Mouse (Mus musculus): ENCODE measurements around the gene Prss56. TPM values are rescaled to one million over a fixed set of nuclear protein-coding genes. Genes with fewer than 3 reads are reported as not detected.

Gene Prss56
- polyA plus RNA-seq (2014; fragmentation: Illumina TruSeq; extraction: RNeasy Lipid Tissue Mini Kit (QIAGEN cat#74804); ENCODE audit: low read depth, low replicate concordance): not detected

GRCm38 (mm10) chr1:87183013-87183412 is at the start of gene Prss56:
TSS of gene Prss56 (plus strand) at chr1:87183313.

DNA sequence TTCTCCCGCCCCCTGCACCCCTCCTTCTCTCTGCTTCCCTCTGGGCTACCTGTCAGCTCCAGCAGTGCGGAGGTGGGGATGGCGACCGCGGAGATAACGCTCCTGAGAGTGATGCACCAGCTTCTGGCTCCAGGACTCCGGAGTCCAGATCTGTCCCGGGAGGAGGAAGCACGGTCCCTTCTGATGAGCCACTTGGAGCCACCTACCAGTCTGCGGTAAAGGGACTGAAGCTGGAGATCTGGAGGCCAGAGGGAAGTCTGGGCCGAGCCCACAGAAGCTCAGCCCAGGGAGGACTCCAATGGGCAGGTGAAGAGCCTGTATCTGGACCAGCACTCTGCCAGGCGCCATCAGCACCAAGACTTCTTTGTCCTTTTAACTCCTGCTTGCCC is 26.9 kb upstream of the Prss56 start, which contains the start of gene Ecel1:
TSS of gene Ecel1 (minus strand) at position 323 of the 389 bp plus-strand sequence.

DNA sequence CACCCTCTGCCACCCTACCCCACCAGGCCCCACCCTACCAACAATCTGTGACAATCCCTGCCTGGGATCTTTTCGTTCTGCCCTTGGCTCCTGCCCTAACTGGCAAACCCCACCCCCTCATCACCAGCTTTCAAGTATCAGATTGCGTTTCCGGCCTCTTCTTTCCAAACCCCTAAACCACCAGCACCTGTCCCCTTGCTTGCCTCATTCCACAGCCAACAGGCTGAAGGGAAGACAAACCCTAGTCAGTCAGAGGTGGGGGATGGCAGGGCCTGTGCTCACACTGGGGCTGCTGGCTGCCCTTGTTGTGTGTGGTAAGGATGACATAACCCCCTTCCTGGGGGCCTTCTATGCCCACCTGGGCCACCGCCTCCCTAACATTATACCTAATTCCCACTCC is 7.3 kb downstream of the Prss56 start, which contains the start of gene Chrnd:
TSS of gene Chrnd (plus strand) at position 179 of the 400 bp plus-strand sequence.

GRCm38 (mm10) chr1:87204465-87204864 is 21.4 kb downstream of the Prss56 start, which contains the start of gene Chrng:
TSS of gene Chrng (plus strand) at chr1:87204657.

DNA sequence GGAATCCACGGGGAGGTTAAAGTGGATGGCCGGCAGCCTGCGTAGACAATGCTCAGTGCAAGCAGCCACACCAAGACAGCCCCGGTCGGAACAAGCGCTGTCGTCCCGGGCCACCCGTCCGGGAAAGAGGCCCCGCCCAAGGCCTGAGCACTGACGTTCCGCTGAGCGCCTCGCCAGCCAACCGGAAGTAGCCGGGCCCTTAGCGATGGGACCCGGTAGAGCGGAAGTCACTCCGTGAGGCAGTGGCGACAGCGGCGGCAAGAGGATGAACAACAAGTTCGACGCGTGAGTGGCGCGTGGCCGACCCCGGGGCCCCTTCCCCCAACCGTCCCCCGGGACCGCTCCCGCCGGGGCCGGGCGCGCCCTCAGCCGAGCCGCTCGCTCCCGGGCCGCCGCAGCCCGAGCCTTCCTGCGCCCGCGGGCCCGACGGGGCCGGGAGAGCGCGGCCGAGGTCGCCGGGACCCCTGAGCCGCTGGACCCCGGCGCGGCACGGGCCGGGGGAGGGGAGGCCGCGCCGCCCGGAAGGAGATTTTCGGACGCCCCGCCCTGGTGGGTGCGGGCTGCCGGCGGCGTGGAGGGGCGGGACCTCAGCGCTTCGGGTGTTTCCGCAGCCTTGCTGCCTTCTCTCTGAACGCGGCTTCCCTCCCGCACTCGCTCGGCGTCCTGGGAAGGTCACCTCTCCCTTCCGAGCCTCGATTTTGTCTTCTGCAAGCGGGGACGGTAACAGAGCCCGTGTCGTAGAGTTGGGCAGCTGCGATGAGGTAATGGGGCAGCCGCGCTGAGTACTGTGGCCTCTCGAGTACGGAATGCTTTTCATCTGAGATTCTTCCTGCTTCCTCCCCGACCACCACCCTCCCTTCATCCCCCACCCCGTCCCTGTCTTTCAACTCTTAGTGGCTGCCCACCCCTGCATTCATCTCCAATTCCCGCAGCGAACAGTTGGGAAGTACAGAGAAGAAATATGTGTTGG is 30.9 kb downstream of the Prss56 start, which contains the start of gene Eif4e2:
TSS of gene Eif4e2 (plus strand) at position 180 of the 970 bp plus-strand sequence.

Other genes starting within 250 kb of the Prss56 start
- not detected for gene Alppl2, start 93.4 kb upstream of the Prss56 start, polyA plus RNA-seq (2014; fragmentation: Illumina TruSeq; extraction: RNeasy Lipid Tissue Mini Kit (QIAGEN cat#74804); ENCODE audit: low read depth, low replicate concordance)
- gene Alpi, start 81.7 kb upstream of the Prss56 start, polyA plus RNA-seq (2014; fragmentation: Illumina TruSeq; extraction: RNeasy Lipid Tissue Mini Kit (QIAGEN cat#74804); ENCODE audit: low read depth, low replicate concordance): not detected
- gene Akp3, start 58.3 kb upstream of the Prss56 start, polyA plus RNA-seq (2014; fragmentation: Illumina TruSeq; extraction: RNeasy Lipid Tissue Mini Kit (QIAGEN cat#74804); ENCODE audit: low read depth, low replicate concordance): not detected
- not detected for gene Ecel1, start 26.8 kb upstream of the Prss56 start, polyA plus RNA-seq (2014; fragmentation: Illumina TruSeq; extraction: RNeasy Lipid Tissue Mini Kit (QIAGEN cat#74804); ENCODE audit: low read depth, low replicate concordance)
- gene Chrnd, start 7.3 kb downstream of the Prss56 start, polyA plus RNA-seq (2014; fragmentation: Illumina TruSeq; extraction: RNeasy Lipid Tissue Mini Kit (QIAGEN cat#74804); ENCODE audit: low read depth, low replicate concordance): not detected
- gene Chrng, start 21.3 kb downstream of the Prss56 start, polyA plus RNA-seq (2014; fragmentation: Illumina TruSeq; extraction: RNeasy Lipid Tissue Mini Kit (QIAGEN cat#74804); ENCODE audit: low read depth, low replicate concordance): not detected
- 26.8 TPM for gene Eif4e2, start 30.6 kb downstream of the Prss56 start, polyA plus RNA-seq (2014; fragmentation: Illumina TruSeq; extraction: RNeasy Lipid Tissue Mini Kit (QIAGEN cat#74804); ENCODE audit: low read depth, low replicate concordance)
- 324 TPM for gene Efhd1, start 81.0 kb downstream of the Prss56 start, polyA plus RNA-seq (2014; fragmentation: Illumina TruSeq; extraction: RNeasy Lipid Tissue Mini Kit (QIAGEN cat#74804); ENCODE audit: low read depth, low replicate concordance)
- 114 TPM for gene Gigyf2, start 143.7 kb downstream of the Prss56 start, polyA plus RNA-seq (2014; fragmentation: Illumina TruSeq; extraction: RNeasy Lipid Tissue Mini Kit (QIAGEN cat#74804); ENCODE audit: low read depth, low replicate concordance)
- 2.8 TPM for gene Kcnj13, start 211.4 kb downstream of the Prss56 start, polyA plus RNA-seq (2014; fragmentation: Illumina TruSeq; extraction: RNeasy Lipid Tissue Mini Kit (QIAGEN cat#74804); ENCODE audit: low read depth, low replicate concordance)

All from kidney, adult 10 weeks (tissue).